Mouse (Mus musculus) gastrocnemius, adult 8-10 months (tissue): ENCODE measurements at regions not wholly inside any gene's neighbourhood (a gene's known extent, or its start where the extent isn't known, plus 50 kb on each side); places are given as distances from the start of the nearest gene placed in this dataset.

Experiments used
- DNase-seq, 2 experiments: peaks; one replicate each; pipeline ENCODE4 v3.0.0; 2022; ENCODE audit warnings: low spot score in 2 of 2

DNA sequence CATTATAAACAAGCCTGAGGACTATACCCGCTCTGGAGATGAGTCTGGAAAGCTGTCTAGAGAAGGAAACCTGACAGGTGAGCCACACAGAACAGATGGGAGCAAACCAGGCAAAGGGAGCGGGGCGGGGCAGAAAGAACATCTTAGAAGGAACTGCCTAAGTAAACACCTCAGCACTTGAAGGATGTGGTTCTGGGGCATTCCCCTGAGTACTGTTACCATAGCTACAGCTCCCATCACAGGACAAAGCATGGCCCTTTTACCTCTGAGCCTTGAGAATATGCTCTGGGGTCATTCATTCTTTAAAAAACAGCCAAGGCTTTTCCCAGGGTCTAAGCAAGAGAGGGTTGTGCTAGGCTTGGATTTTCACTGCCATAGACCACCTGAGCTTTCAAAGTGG is 127.6 kb downstream of the Rpap3 start:
- no peak for DNase-seq

GRCm38 (mm10) chr15:97577196-97577595 is 128.4 kb downstream of the Rpap3 start:
- DNase-seq = no peak

GRCm38 (mm10) chr15:97572639-97573038 is 133.0 kb downstream of the Rpap3 start:
- no peak for DNase-seq

GRCm38 (mm10) chr15:97571885-97572284 is 133.7 kb downstream of the Rpap3 start:
- DNase-seq = no peak

DNA sequence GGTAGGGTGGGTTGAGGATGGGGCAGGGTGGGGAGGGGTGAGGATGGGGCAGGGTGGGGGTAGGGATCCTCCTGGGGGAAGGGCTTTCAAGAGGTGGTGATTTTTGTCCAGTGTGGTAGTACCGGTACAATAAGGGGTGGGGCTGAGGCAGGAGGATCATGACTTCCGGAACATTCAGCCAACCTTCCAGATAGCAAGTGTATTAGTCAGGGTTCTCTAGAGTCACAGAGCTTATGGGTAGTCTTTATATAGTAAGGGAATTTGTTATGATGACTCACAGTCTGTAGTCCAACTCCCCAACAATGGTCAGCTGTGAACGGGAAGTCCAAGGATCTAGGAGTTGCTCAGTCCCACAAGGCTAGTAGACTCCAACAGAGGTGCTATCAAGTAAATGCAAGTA is 145.5 kb downstream of the Rpap3 start:
- no peak for DNase-seq

DNA sequence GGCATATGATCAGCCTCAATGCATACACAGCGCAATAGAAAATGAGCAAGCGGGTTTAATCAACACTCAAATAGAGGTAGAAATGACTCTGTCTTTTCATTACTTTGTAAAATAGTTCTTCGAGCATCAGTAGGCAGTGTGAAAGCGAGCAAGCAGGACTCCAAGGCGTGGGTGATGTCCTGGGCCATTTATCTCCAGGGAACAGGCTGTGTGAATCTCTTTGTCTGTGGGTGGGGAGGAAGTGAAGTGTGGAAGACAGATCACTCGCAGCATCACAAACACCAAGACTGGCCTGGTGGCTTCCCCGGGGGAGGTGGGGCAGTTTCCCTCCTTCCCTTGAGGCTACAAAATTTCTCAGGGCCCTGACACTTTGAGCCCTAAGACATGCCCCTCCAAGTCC is 146.9 kb downstream of the Rpap3 start:
- DNase-seq = no peak

GRCm38 (mm10) chr15:97548354-97548753 is 157.3 kb downstream of the Rpap3 start:
- no peak for DNase-seq

DNA sequence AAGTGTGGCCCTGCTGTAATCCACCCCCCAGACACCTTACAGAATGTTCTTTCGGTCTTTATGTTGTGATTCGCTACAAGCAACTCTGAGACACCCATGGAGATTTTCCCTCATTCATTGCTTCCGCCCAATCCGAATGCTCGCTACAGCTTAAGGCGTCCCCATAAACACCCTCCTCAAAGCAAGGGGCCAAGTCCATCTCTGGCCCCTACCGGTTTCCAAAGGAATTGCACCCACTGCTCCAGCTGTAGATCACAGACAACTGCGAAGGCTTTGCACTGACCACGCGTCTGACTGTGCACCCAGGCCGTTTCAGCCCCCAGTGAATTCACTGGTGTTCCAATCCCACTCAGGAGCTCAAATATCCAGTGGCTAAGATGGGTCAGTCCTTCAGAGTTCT is 160.6 kb downstream of the Rpap3 start:
- DNase-seq = no peak

GRCm38 (mm10) chr15:97541646-97542045 is 164.0 kb downstream of the Rpap3 start:
- no peak for DNase-seq

DNA sequence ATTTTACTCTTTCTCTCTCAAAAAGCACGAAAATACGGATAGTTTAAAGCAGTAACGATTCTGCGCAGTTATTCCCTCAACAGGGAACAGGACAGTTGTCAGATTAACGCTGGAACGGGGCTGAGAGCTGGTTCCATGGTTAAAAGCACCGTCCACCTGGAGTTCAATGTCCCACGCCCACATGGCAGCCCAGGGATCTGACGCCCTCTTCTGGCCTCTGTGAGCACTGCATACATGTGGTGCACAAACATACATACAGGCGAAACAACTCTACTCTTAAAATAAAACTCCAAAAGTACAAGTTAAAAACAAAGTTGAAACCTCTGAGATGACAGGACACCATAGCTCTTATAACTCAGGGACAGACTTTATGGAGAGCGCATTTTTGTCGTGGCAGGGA is 169.5 kb downstream of the Rpap3 start:
- no peak for DNase-seq

DNA sequence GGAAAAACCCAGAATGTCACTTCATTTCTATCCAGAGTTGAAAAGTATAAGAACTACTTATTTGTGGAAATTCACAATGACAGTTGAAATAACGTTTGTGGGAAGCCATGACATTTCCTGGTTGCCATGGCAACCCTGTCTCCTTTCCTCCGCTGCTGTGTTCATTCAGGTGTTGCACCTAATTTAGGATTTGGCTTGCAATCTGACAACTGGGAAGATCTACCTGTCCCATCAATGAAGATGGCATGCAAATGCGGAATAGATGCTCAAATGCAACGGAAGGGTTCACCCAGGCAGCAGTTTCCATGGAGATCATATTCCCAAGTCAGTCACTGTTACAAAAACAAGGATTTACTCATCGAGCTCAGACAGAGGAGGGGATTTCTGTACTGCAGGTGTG is 170.7 kb downstream of the Rpap3 start:
- DNase-seq = no peak

DNA sequence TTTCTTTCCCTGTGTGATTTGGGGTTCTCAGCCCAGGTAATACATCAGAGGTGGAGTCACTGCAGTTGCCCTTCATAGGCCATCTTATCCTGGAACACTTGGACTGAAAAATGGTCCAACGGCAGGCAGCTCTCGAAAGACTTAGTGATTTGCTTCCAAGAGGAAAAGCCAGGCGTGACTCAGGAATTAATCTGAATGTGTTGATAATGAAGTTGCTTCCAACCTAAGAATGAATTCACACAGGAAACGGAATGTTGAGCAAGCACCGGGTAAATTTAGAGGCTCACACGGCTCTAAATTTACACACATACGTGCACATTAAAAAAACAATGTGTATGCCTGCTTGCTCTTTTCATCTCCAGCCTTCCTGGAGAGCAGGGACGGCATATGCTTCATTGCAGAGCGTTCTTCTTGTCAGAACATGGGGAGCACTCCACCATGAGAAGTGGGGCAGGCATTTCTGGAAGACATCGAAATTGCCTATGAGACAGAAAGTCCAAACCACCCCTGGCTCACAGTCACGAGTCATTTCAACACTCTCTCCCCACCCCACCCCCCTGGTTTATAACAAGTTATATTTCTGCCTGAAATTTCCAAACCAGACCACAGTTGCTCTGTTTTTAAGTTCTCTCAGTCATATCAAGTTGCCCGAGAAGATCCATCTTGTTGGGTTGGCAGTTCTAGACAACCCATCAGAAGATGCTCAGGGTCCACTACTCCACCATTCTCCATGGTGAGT is 171.9 kb downstream of the Rpap3 start:
- DNase-seq = no peak

DNA sequence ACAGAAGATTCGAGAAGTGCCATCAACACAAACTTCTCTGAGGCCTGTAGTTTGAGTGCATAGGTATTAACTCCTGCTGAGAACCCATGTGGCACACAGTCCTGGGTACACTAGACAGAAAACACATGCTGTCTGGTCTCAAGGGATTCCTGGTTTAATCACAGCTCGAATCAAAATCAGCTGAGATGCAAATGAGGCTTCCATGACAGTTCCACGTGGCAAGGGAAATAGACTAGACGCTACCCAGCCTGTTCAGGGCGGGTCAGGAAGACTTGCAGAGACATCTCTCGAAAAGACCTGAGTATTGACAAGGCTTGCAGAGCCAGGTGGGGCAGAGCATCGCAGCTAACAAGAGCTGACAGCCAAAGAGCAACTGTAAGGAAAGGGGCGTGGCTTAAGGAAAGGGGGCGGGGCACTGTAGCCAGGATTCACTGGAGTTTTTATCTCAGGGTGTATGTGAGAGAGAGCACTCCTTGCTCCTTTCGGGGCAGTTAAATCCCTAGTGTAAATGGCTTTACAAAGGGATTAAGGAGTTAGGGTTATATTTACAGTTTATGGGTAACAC is 173.2 kb downstream of the Rpap3 start:
- no peak for DNase-seq

DNA sequence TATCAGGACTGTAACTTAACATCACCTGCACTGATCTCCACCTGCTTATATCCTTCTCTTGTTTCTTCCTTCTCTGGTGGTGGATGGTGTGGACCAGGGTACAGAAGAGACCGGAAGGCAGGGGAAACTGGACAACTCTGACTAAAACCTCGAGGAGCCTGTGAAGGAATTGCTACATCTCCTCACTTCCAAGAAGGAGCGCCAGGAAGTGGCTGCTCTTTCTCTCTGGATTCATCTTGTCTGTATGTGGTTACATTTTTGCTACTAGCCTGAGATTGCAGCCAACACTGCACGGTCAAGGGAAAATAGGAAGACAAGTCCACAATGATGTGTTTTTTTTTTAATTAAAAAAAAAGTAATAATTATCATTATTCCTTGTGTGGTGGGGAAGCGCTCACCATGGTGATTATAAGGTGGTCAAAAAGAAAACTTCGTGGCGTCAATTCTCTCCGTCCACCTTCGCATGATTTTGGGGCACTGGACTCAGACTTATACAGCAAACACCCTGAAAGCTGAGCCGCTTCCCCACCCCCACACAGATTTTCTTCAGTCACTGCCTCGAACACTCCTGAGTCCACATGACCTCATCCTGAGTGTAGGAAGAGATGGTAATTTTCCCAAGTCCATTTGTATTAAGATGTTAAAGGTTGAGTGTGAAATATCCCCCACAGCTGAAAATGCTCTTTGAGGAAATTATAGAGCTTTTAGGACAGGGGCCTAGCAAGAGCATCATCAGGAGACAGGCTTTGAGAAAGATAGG is 177.2 kb downstream of the Rpap3 start:
- no peak for DNase-seq

- DNase-seq = no peak
Measured at GRCm38 (mm10) chr15:97520395-97520794, 185.2 kb downstream of the Rpap3 start.

DNA sequence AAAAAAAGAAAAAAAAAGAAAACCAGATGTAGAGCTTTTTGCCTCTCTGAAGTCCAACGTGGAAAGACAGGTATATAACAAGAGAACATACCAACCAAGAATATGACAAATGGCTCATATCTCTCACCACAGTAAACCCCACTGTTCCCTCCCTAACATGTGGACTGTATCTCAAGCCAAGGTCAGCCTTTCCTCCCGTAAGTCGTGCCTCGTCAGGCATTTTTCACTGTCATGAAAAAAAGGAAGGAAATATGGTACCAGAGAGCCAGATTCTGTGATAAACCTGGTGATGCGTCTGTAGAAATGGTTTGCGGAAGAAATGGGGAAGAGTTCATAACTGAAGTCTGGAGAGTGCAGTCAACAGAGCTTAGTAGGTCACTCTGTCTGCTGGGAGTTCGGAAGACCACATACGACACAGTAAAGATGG is 185.7 kb downstream of the Rpap3 start:
- DNase-seq = no peak

- DNase-seq = no peak
Measured at GRCm38 (mm10) chr15:97517926-97518325, 187.7 kb downstream of the Rpap3 start.

DNA sequence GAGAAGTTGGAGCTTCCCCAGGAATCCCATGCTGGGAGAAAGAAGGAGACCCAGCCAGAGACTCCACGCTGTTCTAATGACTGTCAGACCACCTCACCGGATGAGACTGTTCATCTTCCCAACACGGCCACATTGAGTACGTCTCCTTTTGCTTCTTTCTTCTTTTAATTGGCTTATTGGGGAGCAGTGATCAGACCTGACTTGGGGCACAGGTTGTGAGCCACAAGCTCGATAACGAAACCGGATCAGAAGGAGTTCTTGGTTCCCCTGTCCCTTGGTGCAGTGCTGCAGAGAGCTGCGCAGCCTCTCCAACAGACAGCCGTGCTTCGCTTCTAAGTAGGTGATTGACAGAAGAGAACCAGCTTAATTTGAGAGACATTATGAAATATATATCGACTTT is 188.4 kb downstream of the Rpap3 start:
- no peak for DNase-seq

DNA sequence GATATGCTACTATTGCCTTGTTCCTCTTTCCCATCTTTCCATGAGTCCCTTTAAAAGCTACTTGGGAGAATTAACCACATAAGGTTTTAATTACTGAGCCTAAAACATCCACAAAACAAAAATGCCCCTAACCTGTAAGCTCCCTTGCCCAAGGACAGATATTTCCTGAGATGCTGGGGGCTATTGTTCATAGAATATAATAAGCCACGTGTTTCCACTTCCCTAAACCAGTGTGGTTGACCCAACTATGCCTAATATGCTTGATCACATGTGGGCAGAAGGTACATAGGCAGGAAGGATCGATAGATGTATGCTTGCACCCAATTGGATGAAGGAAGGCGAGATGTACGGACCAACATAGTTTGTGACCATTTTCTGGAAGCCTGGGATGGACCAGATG is 189.9 kb downstream of the Rpap3 start:
- no peak for DNase-seq

DNA sequence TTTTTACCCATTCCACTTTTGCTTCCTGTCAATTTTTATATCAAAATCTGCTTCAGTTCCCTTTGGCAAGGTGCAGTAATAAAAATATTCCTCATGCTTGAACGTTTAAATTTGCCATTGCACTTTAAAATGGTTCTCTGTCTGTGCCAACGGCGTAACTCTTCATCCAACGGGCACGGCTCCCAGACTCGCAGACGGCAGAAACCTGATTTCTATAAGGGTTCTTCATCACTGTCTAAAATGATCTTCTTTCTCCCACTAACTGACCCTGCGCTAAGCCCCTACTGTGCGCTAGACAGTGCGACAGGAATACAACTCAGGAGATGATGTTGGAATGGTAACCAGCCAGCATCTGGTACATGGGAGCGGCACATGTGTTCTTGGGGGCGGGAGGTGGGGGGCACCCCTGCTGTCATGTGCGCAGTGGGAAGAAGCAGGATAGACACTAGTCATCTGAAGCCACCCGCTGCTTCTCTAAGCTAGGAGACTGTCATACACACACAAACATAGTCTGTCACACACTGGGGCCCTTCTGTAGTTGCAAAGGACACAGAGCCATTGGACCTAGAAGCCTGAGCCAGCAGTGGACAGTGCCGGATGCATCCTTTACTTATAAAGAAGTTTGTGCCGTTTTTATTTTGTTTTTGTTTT is 197.8 kb downstream of the Rpap3 start:
- no peak for DNase-seq

DNA sequence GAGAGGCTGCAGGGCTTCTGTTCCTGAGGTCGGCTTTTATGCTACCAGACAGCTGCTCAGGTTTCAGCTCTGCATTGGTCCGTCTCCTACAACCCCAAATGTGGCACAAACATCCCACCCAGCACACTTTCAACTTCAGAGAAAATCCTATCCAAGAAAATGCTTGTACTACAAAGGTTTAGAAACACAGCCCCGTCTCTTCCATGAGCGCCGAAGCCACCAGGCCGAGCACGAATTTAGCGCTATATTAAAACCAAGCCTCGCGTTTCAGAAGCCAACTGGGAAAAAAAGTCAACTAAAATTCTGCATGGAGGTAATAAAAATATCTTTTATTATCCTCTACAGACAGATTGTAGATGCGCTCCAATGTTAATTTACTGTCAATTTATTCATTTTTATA is 198.4 kb downstream of the Rpap3 start:
- DNase-seq = no peak

DNA sequence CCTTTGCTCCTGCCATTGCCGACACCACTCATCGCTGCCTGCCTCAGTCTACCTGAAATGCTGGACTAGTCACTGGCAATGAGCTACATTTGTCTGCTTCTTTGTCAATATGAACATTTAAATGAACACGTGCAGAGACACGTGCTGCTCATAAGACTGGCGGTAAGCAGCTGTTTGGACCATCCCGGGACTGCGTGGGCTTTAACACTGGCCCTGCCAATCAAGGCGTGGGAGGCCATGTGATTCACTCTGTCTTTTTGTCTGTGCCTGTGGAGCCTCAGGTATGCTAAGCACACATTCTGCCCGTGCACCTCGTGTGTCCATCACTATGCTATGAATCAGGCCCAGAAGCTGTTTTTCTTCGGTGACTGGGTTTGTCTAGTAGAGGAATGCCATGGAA is 199.9 kb downstream of the Rpap3 start:
- no peak for DNase-seq
